Comparison of ENCODE assay signal across 17 mouse cellular contexts in the genomic region with DNA sequence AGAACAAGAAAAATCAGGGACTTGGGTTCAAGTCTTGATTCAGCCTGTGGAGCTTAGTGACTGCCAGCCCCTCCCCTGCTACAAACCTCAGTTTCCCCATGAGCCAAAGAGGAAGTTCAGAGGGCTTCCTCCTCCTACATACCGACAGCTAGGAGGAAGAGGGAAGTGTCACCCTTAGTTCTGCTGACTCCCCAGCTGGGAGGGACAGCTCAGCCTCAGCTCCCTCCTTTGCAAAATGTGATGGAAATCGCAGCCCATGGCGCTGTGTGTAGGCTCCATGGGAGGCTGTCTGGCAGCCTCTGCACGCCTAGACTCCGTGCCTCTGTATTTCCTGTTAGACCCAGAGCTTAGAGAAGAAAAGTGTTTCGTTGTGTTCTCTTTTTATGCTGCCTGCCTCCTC. TPM values are rescaled to one million over a fixed set of nuclear protein-coding genes. Genes with fewer than 3 reads are reported as not detected.
A peak's percentile ranks its signal among the peaks of the same experiment; 100 is the strongest.
DNase-seq lines count a peak whose midpoint lies in the region; ATAC-seq and TF ChIP-seq lines count a peak whose summit lies in the region.
"Had no signal": no experiment of that assay in that cellular context is flagged by ENCODE, and none has a peak within 500 bp of the region (broad histone marks: within the 10 kb centered on the region; RNA-seq: fewer than 3 reads in every experiment).

No protein-coding gene starts in this region.

- TF ChIP-seq POLR2A in bone marrow macrophage, adult 2 months (IDR thresholded peaks at IDR 0.05; ENCODE audit: borderline replicate concordance, low read depth, low read length) = no peak

- no peak for TF ChIP-seq CTCF in bone marrow macrophage, adult 2 months (IDR thresholded peaks at IDR 0.05; ENCODE audit: low read depth, low read length)
- TF ChIP-seq CTCF in hindbrain, postnatal 0 days (IDR thresholded peaks at IDR 0.05; ENCODE audit: low read depth) = no peak

- peaks cover 12% of the 10 kb centered on the region; the same call in 1 of the 2 replicates for H3K4me1 ChIP-seq in limb, embryonic 12.5 days (replicated peaks)
- peaks cover 18% of the 10 kb centered on the region for H3K4me1 ChIP-seq in limb, embryonic 10.5 days
- H3K4me1 ChIP-seq in bone marrow macrophage, adult 2 months (ENCODE audit: control insufficient read depth, insufficient read depth, low read length) = peaks cover 21% of the 10 kb centered on the region
- H3K4me1 ChIP-seq in hindbrain, postnatal 0 days (ENCODE audit: insufficient read depth, low read length) = 0 out of 2 replicates have a peak, but pooled peaks cover 5% of the 10 kb centered on the region
- H3K4me1 ChIP-seq: lung, embryonic 15.5 days had no signal

- H3K36me3 ChIP-seq in limb, embryonic 12.5 days = no peaks in the 10 kb centered on the region
- no peaks in the 10 kb centered on the region for H3K36me3 ChIP-seq in limb, embryonic 10.5 days
- no peaks in the 10 kb centered on the region for H3K36me3 ChIP-seq in hindbrain, postnatal 0 days (ENCODE audit: insufficient read depth, low read length)
- H3K36me3 ChIP-seq: heart, embryonic 15.5 days; lung, embryonic 15.5 days; midbrain, embryonic 12.5 days had no signal

- no peak overlapping the region for H3K4me2 ChIP-seq in limb, embryonic 12.5 days
- H3K4me2 ChIP-seq in hindbrain, postnatal 0 days (ENCODE audit: low read depth, low read length) = no peak overlapping the region
- H3K4me2 ChIP-seq: heart, embryonic 15.5 days; hindbrain, embryonic 14.5 days; lung, embryonic 15.5 days; midbrain, embryonic 12.5 days had no signal

- peaks cover 6% of the 10 kb centered on the region; the same call in 1 of the 2 replicates for H3K27me3 ChIP-seq in limb, embryonic 12.5 days
- 0 out of 2 replicates have a peak, but pooled peaks cover 6% of the 10 kb centered on the region for H3K27me3 ChIP-seq in limb, embryonic 10.5 days (ENCODE audit: low read depth, poor library complexity, severe bottlenecking)
- H3K27me3 ChIP-seq in hindbrain, postnatal 0 days (ENCODE audit: insufficient read depth, low read length) = no peaks in the 10 kb centered on the region
- H3K27me3 ChIP-seq: heart, embryonic 15.5 days; lung, embryonic 15.5 days had no signal

- H3K9ac ChIP-seq in limb, embryonic 12.5 days (replicated peaks) = no peak overlapping the region
- H3K9ac ChIP-seq in hindbrain, postnatal 0 days (replicated peaks; ENCODE audit: low read length) = no peak overlapping the region
- H3K9ac ChIP-seq: heart, embryonic 15.5 days; hindbrain, embryonic 14.5 days; lung, embryonic 15.5 days; midbrain, embryonic 12.5 days had no signal

- no peak for DNase-seq in limb, embryonic 10.5 days (ENCODE audit: low spot score)
- peak; percentile 50 for DNase-seq in A20 (ENCODE audit: low read depth, low spot score)
- DNase-seq in ovary, adult 18-20 months (ENCODE audit: low spot score) = no peak
- DNase-seq in hindbrain, postnatal 0 days (ENCODE audit: low spot score) = no peak
- DNase-seq: cerebellum, adult 2 months; gastrocnemius, postnatal 14 days; kidney, adult 9 months; spleen, adult 18-20 months had no signal

- ATAC-seq in limb, embryonic 12.5 days (ENCODE audit: insufficient number of reproducible peaks, insufficient read depth, low FRiP score, low TSS enrichment, low read depth) = no peak
- ATAC-seq in megakaryocyte, adult 5-6 weeks (ENCODE audit: poor library complexity, severe bottlenecking) = peak; percentile 88
- no peak for ATAC-seq in inflammation-experienced regulatory T-cells, adult 6 months
- no peak for ATAC-seq in hindbrain, postnatal 0 days
- ATAC-seq: forebrain, embryonic 16.5 days had no signal

- 39% methylated on average over 6 of the region's 6 CpGs for WGBS in limb, embryonic 12.5 days
- 36% methylated on average over 6 of the region's 6 CpGs for WGBS in limb, embryonic 10.5 days
- 47% methylated on average over 6 of the region's 6 CpGs for WGBS in hindbrain, postnatal 0 days

- no peak overlapping the region for H3K4me3 ChIP-seq in limb, embryonic 12.5 days (replicated peaks)
- H3K4me3 ChIP-seq in limb, embryonic 10.5 days = no peak overlapping the region
- H3K4me3 ChIP-seq in bone marrow macrophage, adult 2 months (ENCODE audit: insufficient read depth, low read length) = peak overlapping the region; percentile 16
- no peak overlapping the region for H3K4me3 ChIP-seq in hindbrain, postnatal 0 days (ENCODE audit: low read length)
- H3K4me3 ChIP-seq: heart, embryonic 15.5 days; lung, embryonic 15.5 days; midbrain, embryonic 12.5 days had no signal

- H3K27ac ChIP-seq in limb, embryonic 12.5 days = 0 out of 2 replicates have a peak overlapping the region, but pooled peaks have one; percentile 29
- no peak overlapping the region for H3K27ac ChIP-seq in limb, embryonic 10.5 days
- peak overlapping the region; percentile 85 for H3K27ac ChIP-seq in bone marrow macrophage, adult 2 months (ENCODE audit: insufficient read depth, low read depth, low read length)
- no peak overlapping the region for H3K27ac ChIP-seq in hindbrain, postnatal 0 days
- H3K27ac ChIP-seq: heart, embryonic 15.5 days; hindbrain, embryonic 14.5 days; lung, embryonic 15.5 days; midbrain, embryonic 12.5 days had no signal

- H3K9me3 ChIP-seq in limb, embryonic 12.5 days = no peaks in the 10 kb centered on the region
- H3K9me3 ChIP-seq in limb, embryonic 10.5 days (replicated peaks) = no peaks in the 10 kb centered on the region
- no peaks in the 10 kb centered on the region for H3K9me3 ChIP-seq in hindbrain, postnatal 0 days (ENCODE audit: low read length)
- H3K9me3 ChIP-seq: heart, embryonic 15.5 days; lung, embryonic 15.5 days; midbrain, embryonic 12.5 days had no signal

RNA-seq across cellular contexts. Expression of a gene that starts 6.1 kb away (rescaled TPM):
- 7.7 and 10.1 TPM in 2 replicates for polyA plus RNA-seq in limb, embryonic 12.5 days (2016; fragmentation: Nextera tagmentation; extraction: Ambion mirVana)
- polyA plus RNA-seq in limb, embryonic 10.5 days (2016; fragmentation: Nextera tagmentation; extraction: Ambion mirVana) = 9.7 and 10.1 TPM in 2 replicates
- polyA plus RNA-seq in bone marrow macrophage, adult 2 months (2012; ENCODE audit: insufficient read depth, insufficient read length, missing spikeins) = 132 and 141 TPM in 2 replicates
- total RNA-seq in megakaryocyte, adult 5-6 weeks (2015) = 48.7 and 48.8 TPM in 2 replicates
- 65.3 and 73.5 TPM in 2 replicates for total RNA-seq in megakaryocyte, adult 5-6 weeks (2017)
- 1 to 10 TPM; 1.1 to 1.9 (median 1.3) TPM for polyA plus RNA-seq in inflammation-experienced regulatory T-cells, adult 6 months (2017; shearing (Covaris generic))
- total RNA-seq in hindbrain, postnatal 0 days (2014; rRNA removed) = 123 and 127 TPM in 2 replicates
- 23.0 and 23.6 TPM in 2 replicates for polyA plus RNA-seq in hindbrain, postnatal 0 days (2015; fragmentation: Nextera tagmentation; extraction: Ambion mirVana)

RNA-seq across cellular contexts. Expression of a gene that starts 22.4 kb away (rescaled TPM):
- not detected in 2 replicates for polyA plus RNA-seq in limb, embryonic 12.5 days (2016; fragmentation: Nextera tagmentation; extraction: Ambion mirVana)
- not detected in 2 replicates for polyA plus RNA-seq in limb, embryonic 10.5 days (2016; fragmentation: Nextera tagmentation; extraction: Ambion mirVana)
- polyA plus RNA-seq in bone marrow macrophage, adult 2 months (2012; ENCODE audit: insufficient read depth, insufficient read length, missing spikeins) = not detected in 2 replicates
- total RNA-seq in megakaryocyte, adult 5-6 weeks (2015) = not detected in 2 replicates
- not detected in 2 replicates for total RNA-seq in megakaryocyte, adult 5-6 weeks (2017)
- not detected for polyA plus RNA-seq in inflammation-experienced regulatory T-cells, adult 6 months (2017; shearing (Covaris generic))
- 1.0 and 6.5 TPM in 2 replicates for total RNA-seq in hindbrain, postnatal 0 days (2014; rRNA removed)
- 2.2 and 2.6 TPM in 2 replicates for polyA plus RNA-seq in hindbrain, postnatal 0 days (2015; fragmentation: Nextera tagmentation; extraction: Ambion mirVana)
- total RNA-seq: gastrocnemius, postnatal 14 days had no signal

RNA-seq across cellular contexts. Expression of a gene that starts 34.2 kb away (rescaled TPM):
- polyA plus RNA-seq in limb, embryonic 12.5 days (2016; fragmentation: Nextera tagmentation; extraction: Ambion mirVana) = 27.9 and 28.8 TPM in 2 replicates
- 30.0 and 30.4 TPM in 2 replicates for polyA plus RNA-seq in limb, embryonic 10.5 days (2016; fragmentation: Nextera tagmentation; extraction: Ambion mirVana)
- polyA plus RNA-seq in bone marrow macrophage, adult 2 months (2012; ENCODE audit: insufficient read depth, insufficient read length, missing spikeins) = 7.5 and 10.1 TPM in 2 replicates
- 8.4 and 9.9 TPM in 2 replicates for total RNA-seq in megakaryocyte, adult 5-6 weeks (2015)
- 7.5 and 8.8 TPM in 2 replicates for total RNA-seq in megakaryocyte, adult 5-6 weeks (2017)
- polyA plus RNA-seq in inflammation-experienced regulatory T-cells, adult 6 months (2017; shearing (Covaris generic)) = 10 to 100 TPM; 27.4 to 43.6 (median 41.6) TPM
- 16.0 and 18.2 TPM in 2 replicates for total RNA-seq in hindbrain, postnatal 0 days (2014; rRNA removed)
- 29.0 and 30.3 TPM in 2 replicates for polyA plus RNA-seq in hindbrain, postnatal 0 days (2015; fragmentation: Nextera tagmentation; extraction: Ambion mirVana)

Comparison
In these comparisons a context has a peak if more than half of its experiments do, and no peak if none do; other contexts are left out.
1. H3K27ac ChIP-seq: peak in limb, embryonic 12.5 days (single experiment) and bone marrow macrophage, adult 2 months (single experiment); none in limb, embryonic 10.5 days (single experiment) and hindbrain, postnatal 0 days (single experiment).